In genomic region chr9:121606498-121607096, GRCm38 (mm10) we compare ENCODE assay signal across 12 mouse cellular contexts. TPM values are rescaled to one million over a fixed set of nuclear protein-coding genes. Genes with fewer than 3 reads are reported as not detected.
DNase-seq lines count a peak whose midpoint lies in the region; ATAC-seq and TF ChIP-seq lines count a peak whose summit lies in the region.
"Had no signal": no experiment of that assay in that cellular context is flagged by ENCODE, and none has a peak within 500 bp of the region (broad histone marks: within the 10 kb centered on the region; RNA-seq: fewer than 3 reads in every experiment).

No protein-coding gene starts in this region.

- 48% methylated on average over 1 of the region's 1 CpGs for WGBS in forebrain, embryonic 13.5 days
- WGBS in forebrain, embryonic 10.5 days, result 58% methylated on average over 1 of the region's 1 CpGs
- 29% methylated on average over 1 of the region's 1 CpGs for WGBS in lung, embryonic 15.5 days
- 50% methylated on average over 1 of the region's 1 CpGs for WGBS in hindbrain, postnatal 0 days
- WGBS in neural tube, embryonic 15.5 days, result 52% methylated on average over 1 of the region's 1 CpGs

- no peak overlapping the region for H3K9ac ChIP-seq in forebrain, embryonic 13.5 days
- H3K9ac ChIP-seq in lung, embryonic 15.5 days, result no peak overlapping the region
- no peak overlapping the region for H3K9ac ChIP-seq in hindbrain, postnatal 0 days (replicated peaks; ENCODE audit: low read length)
- no peak overlapping the region for H3K9ac ChIP-seq in neural tube, embryonic 15.5 days (replicated peaks)
- H3K9ac ChIP-seq: lung, embryonic 14.5 days had no signal

- peak; percentile 45; the same call in 1 of the 2 replicates for ATAC-seq in forebrain, embryonic 13.5 days
- peak; percentile 52 for ATAC-seq in lung, embryonic 15.5 days (ENCODE audit: borderline replicate concordance, extremely low read depth, low FRiP score, low TSS enrichment)
- peak; percentile 41 for ATAC-seq in hindbrain, postnatal 0 days
- peak; percentile 35 for ATAC-seq in neural tube, embryonic 15.5 days (ENCODE audit: low FRiP score)

- no peaks in the 10 kb centered on the region for H3K27me3 ChIP-seq in forebrain, embryonic 13.5 days
- no peaks in the 10 kb centered on the region for H3K27me3 ChIP-seq in forebrain, embryonic 10.5 days (ENCODE audit: poor library complexity, severe bottlenecking)
- H3K27me3 ChIP-seq in lung, embryonic 15.5 days, result no peaks in the 10 kb centered on the region
- no peaks in the 10 kb centered on the region for H3K27me3 ChIP-seq in hindbrain, postnatal 0 days (ENCODE audit: insufficient read depth, low read length)
- 0 out of 2 replicates have a peak, but pooled peaks cover 2% of the 10 kb centered on the region for H3K27me3 ChIP-seq in neural tube, embryonic 15.5 days (replicated peaks)

- H3K27ac ChIP-seq in forebrain, embryonic 13.5 days, result no peak overlapping the region
- no peak overlapping the region for H3K27ac ChIP-seq in forebrain, embryonic 10.5 days
- H3K27ac ChIP-seq in lung, embryonic 15.5 days, result no peak overlapping the region
- no peak overlapping the region for H3K27ac ChIP-seq in hindbrain, postnatal 0 days
- H3K27ac ChIP-seq in neural tube, embryonic 15.5 days (replicated peaks), result no peak overlapping the region

- H3K9me3 ChIP-seq in forebrain, embryonic 13.5 days (replicated peaks), result peaks cover 4% of the 10 kb centered on the region; the same call in 1 of the 2 replicates
- peaks cover 6% of the 10 kb centered on the region for H3K9me3 ChIP-seq in forebrain, embryonic 10.5 days
- H3K9me3 ChIP-seq in lung, embryonic 15.5 days, result no peaks in the 10 kb centered on the region
- H3K9me3 ChIP-seq in hindbrain, postnatal 0 days (ENCODE audit: low read length), result no peaks in the 10 kb centered on the region
- H3K9me3 ChIP-seq in neural tube, embryonic 15.5 days (replicated peaks), result no peaks in the 10 kb centered on the region

- DNase-seq in forebrain, embryonic 10.5 days (ENCODE audit: extremely low spot score, low spot score), result no peak
- no peak for DNase-seq in lung, postnatal 36 days
- no peak for DNase-seq in hindbrain, postnatal 0 days (ENCODE audit: low spot score)
- no peak for DNase-seq in spleen, postnatal 10 days (ENCODE audit: low spot score in 2 of 2)
- no peak for DNase-seq in cerebellum, postnatal 36 days
- DNase-seq: cerebellum, adult 18-20 months; heart, adult 11 months; lung, embryonic 14.5 days; retina, postnatal 1 day had no signal

- no peaks in the 10 kb centered on the region for H3K36me3 ChIP-seq in forebrain, embryonic 13.5 days (ENCODE audit: poor library complexity, severe bottlenecking)
- H3K36me3 ChIP-seq in forebrain, embryonic 10.5 days (replicated peaks), result no peaks in the 10 kb centered on the region
- no peaks in the 10 kb centered on the region for H3K36me3 ChIP-seq in lung, embryonic 15.5 days
- H3K36me3 ChIP-seq in hindbrain, postnatal 0 days (ENCODE audit: insufficient read depth, low read length), result no peaks in the 10 kb centered on the region
- no peaks in the 10 kb centered on the region for H3K36me3 ChIP-seq in neural tube, embryonic 15.5 days

- no peak for TF ChIP-seq CTCF in hindbrain, postnatal 0 days (IDR thresholded peaks at IDR 0.05; ENCODE audit: low read depth)

- H3K4me2 ChIP-seq in forebrain, embryonic 13.5 days, result no peak overlapping the region
- H3K4me2 ChIP-seq in lung, embryonic 15.5 days, result no peak overlapping the region
- H3K4me2 ChIP-seq in hindbrain, postnatal 0 days (ENCODE audit: low read depth, low read length), result no peak overlapping the region
- no peak overlapping the region for H3K4me2 ChIP-seq in neural tube, embryonic 15.5 days
- H3K4me2 ChIP-seq: lung, embryonic 14.5 days had no signal

- no peak overlapping the region for H3K4me3 ChIP-seq in forebrain, embryonic 13.5 days
- no peak overlapping the region for H3K4me3 ChIP-seq in forebrain, embryonic 10.5 days
- no peak overlapping the region for H3K4me3 ChIP-seq in lung, embryonic 15.5 days
- no peak overlapping the region for H3K4me3 ChIP-seq in hindbrain, postnatal 0 days (ENCODE audit: low read length)
- no peak overlapping the region for H3K4me3 ChIP-seq in neural tube, embryonic 15.5 days (replicated peaks)

- no peaks in the 10 kb centered on the region for H3K4me1 ChIP-seq in forebrain, embryonic 13.5 days
- peaks cover under 1% of the 10 kb centered on the region for H3K4me1 ChIP-seq in forebrain, embryonic 10.5 days
- 0 out of 2 replicates have a peak, but pooled peaks cover 1% of the 10 kb centered on the region for H3K4me1 ChIP-seq in lung, embryonic 15.5 days
- no peaks in the 10 kb centered on the region for H3K4me1 ChIP-seq in hindbrain, postnatal 0 days (ENCODE audit: insufficient read depth, low read length)
- H3K4me1 ChIP-seq in neural tube, embryonic 15.5 days, result 0 out of 2 replicates have a peak, but pooled peaks cover 2% of the 10 kb centered on the region

RNA-seq across cellular contexts. Expression of gene Lyzl4, which starts 35.3 kb away (rescaled TPM):
- polyA plus RNA-seq in forebrain, embryonic 13.5 days (2015; fragmentation: Nextera tagmentation; extraction: Ambion mirVana), result not detected in 2 replicates
- not detected in 2 replicates for polyA plus RNA-seq in forebrain, embryonic 10.5 days (2016; fragmentation: Nextera tagmentation; extraction: Ambion mirVana)
- 0.16 TPM in 1 of 2 replicates, not detected in the other for polyA plus RNA-seq in lung, embryonic 15.5 days (2015; fragmentation: Nextera tagmentation; extraction: Ambion mirVana)
- total RNA-seq in hindbrain, postnatal 0 days (2014; rRNA removed), result not detected in 2 replicates
- polyA plus RNA-seq in hindbrain, postnatal 0 days (2015; fragmentation: Nextera tagmentation; extraction: Ambion mirVana), result 0.23 and 0.46 TPM in 2 replicates
- polyA plus RNA-seq in neural tube, embryonic 15.5 days (2015; fragmentation: Nextera tagmentation; extraction: Ambion mirVana), result 0.77 TPM in 1 of 2 replicates, not detected in the other
- polyA plus RNA-seq: lung, embryonic 14.5 days had no signal

RNA-seq across cellular contexts. Expression of gene Vipr1, which starts 35.9 kb away (rescaled TPM):
- polyA plus RNA-seq in forebrain, embryonic 13.5 days (2015; fragmentation: Nextera tagmentation; extraction: Ambion mirVana), result 0.37 and 0.59 TPM in 2 replicates
- polyA plus RNA-seq in forebrain, embryonic 10.5 days (2016; fragmentation: Nextera tagmentation; extraction: Ambion mirVana), result 0.27 and 0.33 TPM in 2 replicates
- 0.30 and 0.55 TPM in 2 replicates for polyA plus RNA-seq in lung, embryonic 15.5 days (2015; fragmentation: Nextera tagmentation; extraction: Ambion mirVana)
- total RNA-seq in hindbrain, postnatal 0 days (2014; rRNA removed), result 1.3 and 1.4 TPM in 2 replicates
- 0.38 and 0.51 TPM in 2 replicates for polyA plus RNA-seq in hindbrain, postnatal 0 days (2015; fragmentation: Nextera tagmentation; extraction: Ambion mirVana)
- 0.38 and 1.1 TPM in 2 replicates for polyA plus RNA-seq in neural tube, embryonic 15.5 days (2015; fragmentation: Nextera tagmentation; extraction: Ambion mirVana)
